19 mouse cellular contexts compared by ENCODE assay signal in genomic region chr2:27981066-27981465, GRCm38 (mm10).
DNase-seq lines count a peak whose midpoint lies in the region; ATAC-seq and TF ChIP-seq lines count a peak whose summit lies in the region.
"Had no signal": no experiment of that assay in that cellular context is flagged by ENCODE, and none has a peak within 500 bp of the region (broad histone marks: within the 10 kb centered on the region; RNA-seq: fewer than 3 reads in every experiment).

No protein-coding gene starts in this region.

- DNase-seq in heart, embryonic 10.5 days (ENCODE audit: low spot score), result no peak
- no peak for DNase-seq in heart, adult 18-20 months
- DNase-seq in stomach, postnatal 0 days (ENCODE audit: low spot score), result no peak
- no peak for DNase-seq in liver, embryonic 13.5 days
- no peak for DNase-seq in spleen, adult 18-20 months
- DNase-seq in cerebellum, adult 11 months, result no peak
- DNase-seq in adrenal gland, postnatal 25 days, result no peak
- DNase-seq: cerebellum, postnatal 14 days; gastrocnemius, postnatal 10 days; heart, adult 2 months; kidney, adult 8-10 months; kidney, postnatal 14 days; lung, postnatal 14 days; right cerebral cortex, postnatal 25 days; thymus, postnatal 4 days had no signal

- no peak overlapping the region for H3K9ac ChIP-seq in stomach, embryonic 15.5 days
- no peak overlapping the region for H3K9ac ChIP-seq in stomach, postnatal 0 days (ENCODE audit: low read length)
- peak overlapping the region; percentile 79 for H3K9ac ChIP-seq in liver, embryonic 13.5 days
- H3K9ac ChIP-seq: forebrain, embryonic 12.5 days had no signal

- H3K27ac ChIP-seq in heart, embryonic 10.5 days, result peak overlapping the region; percentile 73
- 0 out of 2 replicates have a peak overlapping the region, but pooled peaks have one; percentile 22 for H3K27ac ChIP-seq in stomach, embryonic 15.5 days
- H3K27ac ChIP-seq in stomach, postnatal 0 days (replicated peaks), result no peak overlapping the region; the same call in 1 of the 2 replicates
- peak overlapping the region; percentile 99 for H3K27ac ChIP-seq in liver, embryonic 13.5 days
- H3K27ac ChIP-seq: forebrain, embryonic 12.5 days; heart, adult 2 months; layer of hippocampus, adult 2 months had no signal

- peaks cover 20% of the 10 kb centered on the region for H3K4me1 ChIP-seq in heart, embryonic 10.5 days
- peaks cover 15% of the 10 kb centered on the region; the same call in 1 of the 2 replicates for H3K4me1 ChIP-seq in stomach, embryonic 15.5 days
- H3K4me1 ChIP-seq in stomach, postnatal 0 days (replicated peaks; ENCODE audit: control insufficient read depth, insufficient read depth), result peaks cover 4% of the 10 kb centered on the region; the same call in 1 of the 2 replicates
- H3K4me1 ChIP-seq in liver, embryonic 13.5 days (replicated peaks), result peaks cover 97% of the 10 kb centered on the region
- H3K4me1 ChIP-seq: forebrain, embryonic 12.5 days; megakaryocyte, embryonic 14.5 days had no signal

- H3K27me3 ChIP-seq in heart, embryonic 10.5 days (ENCODE audit: insufficient read depth, poor library complexity, severe bottlenecking), result no peaks in the 10 kb centered on the region
- H3K27me3 ChIP-seq in stomach, embryonic 15.5 days (replicated peaks), result no peaks in the 10 kb centered on the region
- no peaks in the 10 kb centered on the region for H3K27me3 ChIP-seq in stomach, postnatal 0 days (ENCODE audit: control insufficient read depth, insufficient read depth, low read length)
- no peaks in the 10 kb centered on the region for H3K27me3 ChIP-seq in liver, embryonic 13.5 days
- H3K27me3 ChIP-seq: forebrain, embryonic 12.5 days had no signal

- no peaks in the 10 kb centered on the region for H3K9me3 ChIP-seq in heart, embryonic 10.5 days
- H3K9me3 ChIP-seq in stomach, embryonic 15.5 days, result no peaks in the 10 kb centered on the region
- no peaks in the 10 kb centered on the region for H3K9me3 ChIP-seq in stomach, postnatal 0 days (ENCODE audit: control insufficient read depth, low read length)
- no peaks in the 10 kb centered on the region for H3K9me3 ChIP-seq in liver, embryonic 13.5 days (replicated peaks)
- H3K9me3 ChIP-seq: forebrain, embryonic 12.5 days had no signal

- no peak for TF ChIP-seq EP300 in stomach, postnatal 0 days (optimal IDR thresholded peaks at IDR 0.05)

- 92% methylated on average over 2 of the region's 2 CpGs for WGBS in heart, embryonic 10.5 days
- WGBS in stomach, embryonic 15.5 days, result 82% methylated on average over 2 of the region's 2 CpGs
- WGBS in stomach, postnatal 0 days, result 76% methylated on average over 2 of the region's 2 CpGs
- 67% methylated on average over 2 of the region's 2 CpGs for WGBS in liver, embryonic 13.5 days (ENCODE audit: insufficient replicate concordance)

- no peak for TF ChIP-seq CTCF in stomach, postnatal 0 days (IDR thresholded peaks at IDR 0.05; ENCODE audit: low read depth)

- H3K4me3 ChIP-seq in heart, embryonic 10.5 days, result no peak overlapping the region
- H3K4me3 ChIP-seq in stomach, embryonic 15.5 days (replicated peaks), result no peak overlapping the region
- H3K4me3 ChIP-seq in stomach, postnatal 0 days (ENCODE audit: low read depth, low read length), result no peak overlapping the region
- H3K4me3 ChIP-seq in liver, embryonic 13.5 days (replicated peaks), result 0 out of 2 replicates have a peak overlapping the region, but pooled peaks have one; percentile 12
- H3K4me3 ChIP-seq: forebrain, embryonic 12.5 days; heart, adult 2 months; layer of hippocampus, adult 2 months; megakaryocyte, embryonic 14.5 days had no signal

- no peak for ATAC-seq in stomach, embryonic 15.5 days (ENCODE audit: insufficient read depth, low FRiP score, low read depth)
- ATAC-seq in stomach, postnatal 0 days (ENCODE audit: low FRiP score, low TSS enrichment), result no peak
- peak; percentile 6; the same call in 1 of the 2 replicates for ATAC-seq in liver, embryonic 13.5 days (ENCODE audit: low read depth)

- no peak overlapping the region for H3K4me2 ChIP-seq in stomach, embryonic 15.5 days
- H3K4me2 ChIP-seq in stomach, postnatal 0 days (replicated peaks; ENCODE audit: low read depth), result no peak overlapping the region
- H3K4me2 ChIP-seq in liver, embryonic 13.5 days, result peak overlapping the region; percentile 70
- H3K4me2 ChIP-seq: forebrain, embryonic 12.5 days had no signal

- peaks cover 44% of the 10 kb centered on the region for H3K36me3 ChIP-seq in heart, embryonic 10.5 days
- H3K36me3 ChIP-seq in stomach, embryonic 15.5 days, result peaks cover 23% of the 10 kb centered on the region
- H3K36me3 ChIP-seq in stomach, postnatal 0 days (ENCODE audit: control insufficient read depth, insufficient read depth, low read length), result peaks cover 6% of the 10 kb centered on the region
- H3K36me3 ChIP-seq in liver, embryonic 13.5 days, result no peaks in the 10 kb centered on the region; the same call in 1 of the 2 replicates
- H3K36me3 ChIP-seq: forebrain, embryonic 12.5 days had no signal
